Mouse (Mus musculus): ENCODE results near the gene Pink1.
"Not testable (repeated sequence)": the region's sequence is repeated elsewhere in the genome, so short reads cannot be mapped to it uniquely, and the experiment has no call there.

Pink1 gene

GRCm38 (mm10) chr4:138342048-138342447 lies 15.9 kb upstream of the Pink1 start:
- DNase-seq (ENCODE audit: low read depth, low spot score): no peak

GRCm38 (mm10) chr4:138341393-138341792 lies 15.3 kb upstream of the Pink1 start:
- DNase-seq (ENCODE audit: low read depth, low spot score): no peak

GRCm38 (mm10) chr4:138339963-138340362 lies 13.9 kb upstream of the Pink1 start:
- peak; percentile 46 for DNase-seq (ENCODE audit: low read depth, low spot score)

GRCm38 (mm10) chr4:138337341-138337740 lies 11.2 kb upstream of the Pink1 start:
- no peak for DNase-seq (ENCODE audit: low read depth, low spot score)

- no peak for DNase-seq (ENCODE audit: low read depth, low spot score)
Observed at GRCm38 (mm10) chr4:138336876-138337275, 10.8 kb upstream of the Pink1 start.

- DNase-seq (ENCODE audit: low read depth, low spot score): no peak
Observed at GRCm38 (mm10) chr4:138335648-138336047, 9.5 kb upstream of the Pink1 start.

- no peak for DNase-seq (ENCODE audit: low read depth, low spot score)
Observed at GRCm38 (mm10) chr4:138335036-138335435, 8.9 kb upstream of the Pink1 start.

- no peak for DNase-seq (ENCODE audit: low read depth, low spot score)
Observed at GRCm38 (mm10) chr4:138333135-138333534, 7.0 kb upstream of the Pink1 start.

- DNase-seq (ENCODE audit: low read depth, low spot score): no peak
Observed at GRCm38 (mm10) chr4:138331647-138332046, 5.5 kb upstream of the Pink1 start.

GRCm38 (mm10) chr4:138330264-138330671 lies 4.2 kb upstream of the Pink1 start:
- peak; percentile 86 for DNase-seq (ENCODE audit: low read depth, low spot score)

GRCm38 (mm10) chr4:138327891-138328470 lies 1.9 kb upstream of the Pink1 start:
- DNase-seq (ENCODE audit: low read depth, low spot score): no peak

GRCm38 (mm10) chr4:138327155-138327554 lies 1.0 kb upstream of the Pink1 start:
- DNase-seq (ENCODE audit: low read depth, low spot score): not testable (repeated sequence)

- DNase-seq (ENCODE audit: low read depth, low spot score): peak; percentile 78
Observed at GRCm38 (mm10) chr4:138325466-138326076, 536 bp downstream of the Pink1 start.

- DNase-seq (ENCODE audit: low read depth, low spot score): no peak
Observed at GRCm38 (mm10) chr4:138324451-138324850, 1.7 kb downstream of the Pink1 start.

GRCm38 (mm10) chr4:138323753-138324152 lies 2.4 kb downstream of the Pink1 start:
- no peak for DNase-seq (ENCODE audit: low read depth, low spot score)

- no peak for DNase-seq (ENCODE audit: low read depth, low spot score)
Observed at GRCm38 (mm10) chr4:138322692-138323091, 3.4 kb downstream of the Pink1 start.

- no peak for DNase-seq (ENCODE audit: low read depth, low spot score)
Observed at GRCm38 (mm10) chr4:138321488-138321887, 4.6 kb downstream of the Pink1 start.

GRCm38 (mm10) chr4:138320711-138321110 lies 5.4 kb downstream of the Pink1 start:
- DNase-seq (ENCODE audit: low read depth, low spot score): no peak

GRCm38 (mm10) chr4:138319508-138319907 lies 6.6 kb downstream of the Pink1 start:
- peak; percentile 81 for DNase-seq (ENCODE audit: low read depth, low spot score)

- DNase-seq (ENCODE audit: low read depth, low spot score): peak; percentile 49
Observed at GRCm38 (mm10) chr4:138318509-138319266, 7.4 kb downstream of the Pink1 start.

GRCm38 (mm10) chr4:138316369-138316768 lies 9.7 kb downstream of the Pink1 start:
- DNase-seq (ENCODE audit: low read depth, low spot score): no peak

- DNase-seq (ENCODE audit: low read depth, low spot score): no peak
Observed at GRCm38 (mm10) chr4:138315781-138316180, 10.3 kb downstream of the Pink1 start.

GRCm38 (mm10) chr4:138313795-138314194 lies 12.3 kb downstream of the Pink1 start:
- DNase-seq (ENCODE audit: low read depth, low spot score): no peak
